Mouse (Mus musculus) limb, embryonic 13.5 days (tissue): ENCODE results near the gene Card10. TPM values are rescaled to one million over a fixed set of nuclear protein-coding genes. Genes with fewer than 3 reads are reported as not detected.

ENCODE experiments used
- ATAC-seq: fragments of 200-750 bp; cut with Nextera tagmentation; 2 replicates; pipeline ENCODE4 v1.8.0; 2017; ENCODE audit warnings: low read depth, moderate number of reproducible peaks, moderate TSS enrichment; ENCODE audit not compliant: low FRiP score
- H3K27ac ChIP-seq: fragments of 300-500 bp; sonication (generic); 2 replicates; pipeline ENCODE4 v1.5.1; 2015; ENCODE audit warnings: inconsistent platforms, mild to moderate bottlenecking, moderate library complexity
- H3K27me3 ChIP-seq: fragments of 300-500 bp; sonication (generic); 2 replicates; pipeline ENCODE4 v1.6.1; 2015; ENCODE audit warnings: mild to moderate bottlenecking, inconsistent platforms
- H3K36me3 ChIP-seq: fragments of 300-500 bp; sonication (generic); 2 replicates; pipeline ENCODE4 v1.6.1; 2015; ENCODE audit warnings: inconsistent platforms, mild to moderate bottlenecking, moderate library complexity
- H3K4me1 ChIP-seq: fragments of 300-500 bp; sonication (generic); 2 replicates; pipeline ENCODE4 v1.6.1; 2015; ENCODE audit warnings: inconsistent platforms
- H3K4me2 ChIP-seq: fragments of 300-500 bp; sonication (generic); replicated peaks from 2 replicates; pipeline ENCODE4 v1.6.1; 2015; ENCODE audit warnings: inconsistent platforms, mild to moderate bottlenecking, moderate library complexity
- H3K4me3 ChIP-seq: fragments of 300-500 bp; sonication (generic); 2 replicates; pipeline ENCODE4 v1.5.1; 2015; ENCODE audit warnings: moderate library complexity, mild to moderate bottlenecking, inconsistent platforms
- H3K9ac ChIP-seq: fragments of 300-500 bp; sonication (generic); 2 replicates; pipeline ENCODE4 v1.6.1; 2015; ENCODE audit warnings: mild to moderate bottlenecking, inconsistent platforms
- H3K9me3 ChIP-seq: fragments of 300-500 bp; sonication (generic); 2 replicates; pipeline ENCODE4 v1.6.1; 2016; ENCODE audit warnings: inconsistent platforms
- WGBS: fragments of 180-500 bp; shearing (Covaris S2); methylation state at CpG from one replicate; pipeline ENCODE4 v1.1.7; 2015; 5-methylcytosine and 5-hydroxymethylcytosine counted together
- polyA plus RNA-seq: library from polyadenylated mRNA; unstranded; fragments of >200 nt; fragmentation: Nextera tagmentation; extraction: Ambion mirVana; gene quantifications from 2 replicates; pipeline ENCODE4 v1.2.1, GENCODE M21; 2015

The Card10 gene
- polyA plus RNA-seq, 1 experiment from 2014 or later, result 3.0 TPM

DNA sequence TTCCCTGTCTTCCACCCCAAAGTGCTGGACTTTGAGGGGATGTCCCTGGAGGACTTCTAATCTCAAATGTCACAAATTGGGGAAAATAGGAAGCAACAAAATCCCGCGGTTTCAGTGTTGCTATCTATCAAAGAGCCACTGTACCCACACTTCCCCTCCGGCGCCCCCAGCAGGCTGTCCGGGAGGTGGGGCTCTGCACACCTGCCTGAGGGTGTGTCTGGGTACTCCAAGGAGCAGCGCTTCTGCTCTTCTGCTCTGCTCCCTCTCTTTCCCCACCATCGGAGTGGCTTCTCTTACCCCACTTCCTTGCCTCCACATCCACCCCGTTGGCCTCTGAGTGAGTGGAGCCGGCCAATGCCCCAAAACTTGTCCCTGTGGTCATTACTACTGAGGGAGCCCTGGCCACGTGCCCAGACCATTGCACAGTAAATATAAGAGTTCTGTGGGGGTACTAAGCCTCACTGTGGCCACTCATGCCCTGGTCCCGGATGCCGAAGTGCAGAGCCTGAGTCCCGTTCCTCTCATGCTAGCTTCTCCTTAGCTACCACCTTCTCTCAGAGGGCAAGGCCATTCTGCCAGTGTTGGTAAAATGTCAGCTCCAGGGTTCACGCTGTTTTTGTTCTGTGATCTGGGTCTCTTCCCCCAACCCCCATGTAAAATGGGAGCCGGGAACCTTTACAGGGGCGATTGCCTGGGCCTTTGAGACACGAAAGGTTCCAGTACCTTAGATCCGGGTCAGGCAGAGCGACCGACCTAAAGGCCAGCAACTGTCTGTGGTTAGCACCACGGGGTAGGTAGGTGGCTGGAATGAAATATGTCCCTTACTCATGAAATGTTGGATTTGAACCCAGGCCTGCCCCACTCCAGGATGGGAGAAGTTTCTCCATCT, 41.0 kb upstream of the Card10 start:
- peak overlapping the region; percentile 86 for H3K4me2 ChIP-seq
- H3K27me3 ChIP-seq, result peaks cover 38% of the 10 kb centered on the region
- H3K9ac ChIP-seq, result 0 out of 2 replicates have a peak overlapping the region, but pooled peaks have one; percentile 35
- peak overlapping the region; percentile 61 for H3K4me3 ChIP-seq
- H3K4me1 ChIP-seq, result peaks cover 63% of the 10 kb centered on the region
- H3K9me3 ChIP-seq, result no peaks in the 10 kb centered on the region
- H3K36me3 ChIP-seq, result peaks cover 7% of the 10 kb centered on the region; the same call in 1 of the 2 replicates
- ATAC-seq, result no peak
- 0 out of 2 replicates have a peak overlapping the region, but pooled peaks have one; percentile 58 for H3K27ac ChIP-seq
- 39% methylated on average over 21 of the region's 21 CpGs for WGBS

DNA sequence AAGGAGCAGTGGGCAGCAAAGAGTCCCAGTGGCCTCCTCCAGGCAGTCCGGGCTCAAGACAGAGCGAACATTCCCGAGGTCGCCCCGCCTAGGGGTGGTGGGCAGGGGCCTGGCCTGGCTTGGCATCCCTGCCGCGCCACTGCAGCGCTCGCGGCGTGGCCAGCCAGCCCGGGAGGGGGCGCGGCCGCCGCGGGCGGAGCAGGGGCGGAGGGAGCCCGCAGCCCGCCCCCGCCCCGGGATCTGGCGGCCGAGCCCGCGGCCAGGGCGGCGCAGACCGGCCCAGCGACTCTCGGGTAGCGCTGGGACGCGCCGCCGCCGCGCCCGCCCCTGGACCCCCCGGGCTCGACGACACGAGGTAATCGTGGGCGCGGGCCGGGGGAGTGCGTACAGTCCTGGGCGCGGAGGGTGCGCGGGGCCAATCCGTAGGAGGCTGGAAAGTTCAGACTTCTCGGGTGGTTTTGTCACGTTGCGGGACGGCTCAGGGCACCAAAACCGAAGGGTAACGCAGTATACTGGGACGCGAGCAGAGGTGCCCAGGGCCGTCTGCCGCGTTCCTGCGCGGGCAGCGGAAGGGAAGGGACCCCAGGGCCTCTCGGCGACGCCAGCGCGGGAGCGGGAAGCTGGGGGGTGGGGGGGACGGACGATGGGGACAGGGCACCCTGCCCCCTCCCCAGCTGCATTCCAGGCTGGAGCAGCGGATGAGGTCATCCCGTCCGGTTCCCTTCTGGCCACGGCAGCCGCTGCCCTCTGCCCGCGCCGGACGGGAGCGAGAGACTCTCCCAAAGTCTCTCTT, 39.7 kb upstream of the Card10 start, which contains the start of gene Cdc42ep1:
TSS of gene Cdc42ep1 (plus strand) at position 254 of the 793 bp plus-strand sequence.
- under 1% methylated on average over 52 of the region's 86 CpGs for WGBS
- peaks cover 4% of the 10 kb centered on the region; the same call in 1 of the 2 replicates for H3K36me3 ChIP-seq

DNA sequence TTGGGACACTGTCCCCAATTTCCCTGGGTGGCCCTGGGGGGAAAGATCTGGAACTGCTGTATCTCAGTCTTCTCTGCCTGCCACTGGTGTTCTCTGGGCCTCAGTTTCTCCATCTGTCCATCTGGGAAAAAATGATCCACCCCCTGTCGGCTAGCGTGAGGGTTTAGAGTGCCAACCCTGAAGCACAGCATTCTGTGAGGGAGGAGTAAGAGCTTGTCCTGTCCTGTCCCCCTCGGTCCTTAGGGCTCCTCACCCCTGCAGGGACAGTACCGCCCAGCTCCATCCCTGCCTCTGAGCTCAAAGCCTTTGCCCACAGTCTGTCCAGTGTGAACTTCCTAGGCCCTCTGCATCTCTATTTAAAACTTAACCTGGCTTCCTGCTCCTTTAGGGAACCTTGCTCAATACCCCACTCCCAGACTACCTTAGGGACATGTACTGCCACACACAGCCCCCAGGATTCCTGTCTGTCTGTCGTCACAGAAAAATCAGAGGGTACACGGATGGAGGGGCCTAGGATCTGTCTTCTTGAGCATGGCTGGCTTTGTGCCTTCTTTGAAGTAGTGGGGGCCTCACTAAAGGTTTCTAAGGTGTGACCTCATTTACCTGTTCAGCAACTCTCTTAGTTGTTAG, 38.4 kb upstream of the Card10 start:
- WGBS, result 49% methylated on average over 6 of the region's 6 CpGs
- Histone ChIP-seq H3K4me1 (peaks cover 67% of the 10 kb centered on the region), H3K27ac (no peak overlapping the region), H3K9ac (0 out of 2 replicates have a peak overlapping the region, but pooled peaks have one; percentile 9), H3K27me3 (peaks cover 38% of the 10 kb centered on the region), H3K9me3 (no peaks in the 10 kb centered on the region), H3K4me3 (no peak overlapping the region), H3K36me3 (no peaks in the 10 kb centered on the region), H3K4me2 (0 out of 2 replicates have a peak overlapping the region, but pooled peaks have one; percentile 3)
- ATAC-seq, result no peak

More for the DNA sequence above, 39.7 kb upstream of the Card10 start, which contains the start of gene Cdc42ep1:
- H3K9ac ChIP-seq, result peak within 1 kb of the TSS; percentile 80
- H3K9me3 ChIP-seq, result no peaks in the 10 kb centered on the region
- peaks cover 63% of the 10 kb centered on the region for H3K4me1 ChIP-seq
- H3K27ac ChIP-seq, result peak within 1 kb of the TSS; percentile 58
- H3K4me3 ChIP-seq, result peak within 1 kb of the TSS; percentile 61
- ATAC-seq, result peak; percentile 76
- H3K4me2 ChIP-seq, result peak within 1 kb of the TSS; percentile 86
- H3K27me3 ChIP-seq, result peaks cover 38% of the 10 kb centered on the region

DNA sequence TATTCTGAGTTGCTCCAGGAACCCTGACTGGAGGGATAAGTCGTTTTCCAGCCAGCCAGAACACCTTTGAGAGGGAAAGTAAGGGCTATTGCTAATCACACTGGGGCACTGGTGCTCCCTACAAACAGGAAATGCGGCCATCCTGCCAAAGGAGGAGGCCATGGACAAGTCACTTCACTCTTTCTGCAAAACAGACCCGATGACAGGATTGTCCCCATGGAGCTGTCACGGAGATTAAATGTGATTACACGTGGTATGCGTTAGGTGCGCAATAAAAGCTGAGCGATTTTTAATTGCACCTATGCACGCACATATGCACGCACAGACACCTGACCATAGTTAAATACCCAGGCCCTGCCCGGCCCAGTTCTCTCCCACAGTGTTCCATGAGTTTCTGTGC, 37.9 kb upstream of the Card10 start:
- no peak for ATAC-seq
- no peaks in the 10 kb centered on the region for H3K9me3 ChIP-seq
- 15% methylated on average over 11 of the region's 11 CpGs for WGBS
- H3K4me2 ChIP-seq, result no peak overlapping the region
- 0 out of 2 replicates have a peak overlapping the region, but pooled peaks have one; percentile 9 for H3K9ac ChIP-seq
- peaks cover 70% of the 10 kb centered on the region for H3K4me1 ChIP-seq
- no peaks in the 10 kb centered on the region for H3K36me3 ChIP-seq
- H3K27me3 ChIP-seq, result peaks cover 38% of the 10 kb centered on the region
- no peak overlapping the region for H3K4me3 ChIP-seq
- no peak overlapping the region; the same call in 1 of the 2 replicates for H3K27ac ChIP-seq

DNA sequence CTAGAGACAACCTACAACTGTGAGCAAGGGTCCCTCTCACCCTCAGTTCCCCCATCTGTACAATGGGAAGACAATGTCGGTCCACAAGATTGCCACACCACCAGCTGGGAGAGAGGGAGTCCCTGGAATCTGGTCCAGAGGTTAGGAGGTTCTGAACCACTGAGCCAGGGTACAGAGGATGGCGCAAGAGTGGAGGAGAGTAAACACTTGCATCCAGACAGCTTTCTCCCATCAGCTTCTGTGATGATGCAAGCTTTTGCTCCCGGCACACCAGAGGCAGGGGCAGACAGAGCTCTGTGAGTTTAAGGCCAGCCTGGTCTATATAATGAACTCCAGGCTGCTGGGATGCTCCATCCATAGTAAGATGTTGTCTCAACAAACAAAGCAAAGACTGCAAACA, 37.4 kb upstream of the Card10 start:
- H3K9me3 ChIP-seq, result no peaks in the 10 kb centered on the region
- 37% methylated on average over 3 of the region's 3 CpGs for WGBS
- H3K27ac ChIP-seq, result no peak overlapping the region; the same call in 1 of the 2 replicates
- H3K4me2 ChIP-seq, result no peak overlapping the region
- ATAC-seq, result no peak
- H3K4me3 ChIP-seq, result no peak overlapping the region
- H3K27me3 ChIP-seq, result peaks cover 38% of the 10 kb centered on the region
- H3K9ac ChIP-seq, result no peak overlapping the region
- H3K36me3 ChIP-seq, result no peaks in the 10 kb centered on the region
- peaks cover 70% of the 10 kb centered on the region for H3K4me1 ChIP-seq

DNA sequence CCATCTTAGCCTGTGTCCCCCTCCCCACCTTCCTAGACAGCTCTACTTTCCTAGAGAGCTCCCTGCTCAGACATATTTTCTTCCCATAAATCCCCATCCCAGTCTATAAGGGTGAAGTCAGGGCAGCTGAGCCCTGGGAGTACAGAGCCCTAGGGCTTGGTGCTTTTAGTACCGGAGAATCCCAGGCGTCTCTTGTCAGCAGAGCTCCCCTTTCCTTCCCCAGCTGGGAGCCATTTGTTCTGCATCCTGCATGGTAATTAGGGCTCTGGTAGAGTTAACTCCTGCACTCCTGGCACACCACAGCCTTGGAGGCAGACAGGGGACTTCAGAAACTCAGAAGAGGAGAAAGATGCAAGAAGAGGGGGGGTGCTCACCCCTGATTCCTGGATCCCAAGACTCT, 36.9 kb upstream of the Card10 start:
- Histone ChIP-seq H3K4me1 (peaks cover 72% of the 10 kb centered on the region), H3K9ac (no peak overlapping the region), H3K9me3 (no peaks in the 10 kb centered on the region), H3K27ac (peak overlapping the region; percentile 61), H3K36me3 (no peaks in the 10 kb centered on the region), H3K27me3 (peaks cover 36% of the 10 kb centered on the region), H3K4me3 (no peak overlapping the region), H3K4me2 (peak overlapping the region; percentile 21; the same call in 1 of the 2 replicates)
- 2% methylated on average over 2 of the region's 2 CpGs for WGBS
- ATAC-seq, result no peak

DNA sequence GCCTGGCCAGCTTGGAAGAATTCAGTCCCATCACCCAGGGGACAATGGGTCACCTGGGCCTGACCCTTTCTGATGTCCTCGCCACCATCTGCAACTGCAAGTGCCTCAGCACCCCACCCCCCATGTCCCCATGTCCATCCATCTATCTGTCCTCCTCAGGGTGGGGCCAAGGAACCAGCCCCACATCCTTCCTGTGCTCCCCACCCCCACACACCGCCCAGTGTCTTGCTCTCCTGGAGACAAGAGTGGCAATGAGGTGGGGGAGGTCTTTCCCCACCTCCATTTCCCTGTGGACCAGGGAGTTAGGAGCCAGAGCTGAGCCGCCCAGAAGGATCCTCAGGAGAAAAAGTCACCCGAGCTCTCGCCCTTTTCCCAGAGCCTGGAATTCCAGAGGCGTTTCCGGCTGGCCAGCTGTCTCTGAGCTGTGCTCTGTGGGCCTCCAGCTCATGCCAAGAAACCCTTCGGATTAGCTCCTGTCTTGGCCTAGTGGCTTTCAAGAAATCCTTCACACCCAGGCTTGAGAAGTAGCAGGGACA, 33.3 kb upstream of the Card10 start:
- Histone ChIP-seq H3K4me1 (peaks cover 71% of the 10 kb centered on the region), H3K4me2 (no peak overlapping the region), H3K9me3 (no peaks in the 10 kb centered on the region), H3K9ac (no peak overlapping the region), H3K36me3 (no peaks in the 10 kb centered on the region), H3K27ac (peak overlapping the region; percentile 6; the same call in 1 of the 2 replicates), H3K4me3 (no peak overlapping the region), H3K27me3 (peaks cover 5% of the 10 kb centered on the region; the same call in 1 of the 2 replicates)
- no peak for ATAC-seq
- 28% methylated on average over 8 of the region's 8 CpGs for WGBS

DNA sequence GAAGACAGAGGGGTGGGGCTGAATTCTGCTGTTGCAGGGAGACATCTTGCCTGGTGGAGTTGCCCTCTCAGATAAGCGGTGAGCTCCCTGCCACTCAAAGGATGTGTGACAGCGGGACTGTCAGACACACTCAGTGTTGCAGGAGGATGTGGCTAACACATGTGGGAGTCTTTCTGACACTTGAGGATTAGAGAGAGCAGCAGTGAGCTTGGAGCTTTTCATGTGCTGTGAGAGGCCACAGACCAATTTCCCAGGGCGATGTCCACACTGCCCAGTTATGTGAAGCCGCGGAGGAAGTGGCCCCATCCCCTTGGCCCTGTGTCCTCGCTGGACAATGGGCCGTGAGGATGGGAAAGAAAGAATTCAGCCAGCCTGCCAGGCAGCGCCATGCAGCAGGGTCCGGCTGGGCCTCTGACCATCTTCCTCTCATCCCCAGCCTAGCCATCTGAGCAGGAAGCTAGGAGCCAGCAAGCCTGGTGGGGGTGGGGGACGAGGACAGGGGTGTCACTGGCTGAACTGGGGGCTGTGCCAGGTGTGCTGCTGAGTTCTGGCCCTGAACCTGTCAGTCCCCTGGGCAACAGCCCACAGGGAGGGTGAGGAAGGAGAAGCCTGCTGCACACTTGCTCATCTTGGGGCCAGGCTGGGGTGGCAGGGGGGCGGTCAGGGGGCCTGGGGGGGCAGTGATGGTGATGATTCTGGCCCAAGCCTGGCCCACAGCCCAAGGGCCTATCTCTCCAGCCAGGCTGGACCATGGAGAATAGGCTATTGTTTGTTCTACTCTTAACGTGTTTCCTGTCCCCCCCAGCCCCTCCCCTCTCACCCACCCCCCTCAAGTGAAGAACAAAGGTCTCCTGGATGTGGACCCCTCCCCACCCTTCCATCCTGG, 32.6 kb upstream of the Card10 start:
- Histone ChIP-seq H3K4me2 (no peak overlapping the region), H3K4me3 (no peak overlapping the region), H3K9me3 (no peaks in the 10 kb centered on the region), H3K27ac (peak overlapping the region; percentile 61), H3K27me3 (no peaks in the 10 kb centered on the region), H3K36me3 (no peaks in the 10 kb centered on the region), H3K4me1 (peaks cover 70% of the 10 kb centered on the region), H3K9ac (0 out of 2 replicates have a peak overlapping the region, but pooled peaks have one; percentile 8)
- no peak for ATAC-seq
- 16% methylated on average over 12 of the region's 12 CpGs for WGBS

DNA sequence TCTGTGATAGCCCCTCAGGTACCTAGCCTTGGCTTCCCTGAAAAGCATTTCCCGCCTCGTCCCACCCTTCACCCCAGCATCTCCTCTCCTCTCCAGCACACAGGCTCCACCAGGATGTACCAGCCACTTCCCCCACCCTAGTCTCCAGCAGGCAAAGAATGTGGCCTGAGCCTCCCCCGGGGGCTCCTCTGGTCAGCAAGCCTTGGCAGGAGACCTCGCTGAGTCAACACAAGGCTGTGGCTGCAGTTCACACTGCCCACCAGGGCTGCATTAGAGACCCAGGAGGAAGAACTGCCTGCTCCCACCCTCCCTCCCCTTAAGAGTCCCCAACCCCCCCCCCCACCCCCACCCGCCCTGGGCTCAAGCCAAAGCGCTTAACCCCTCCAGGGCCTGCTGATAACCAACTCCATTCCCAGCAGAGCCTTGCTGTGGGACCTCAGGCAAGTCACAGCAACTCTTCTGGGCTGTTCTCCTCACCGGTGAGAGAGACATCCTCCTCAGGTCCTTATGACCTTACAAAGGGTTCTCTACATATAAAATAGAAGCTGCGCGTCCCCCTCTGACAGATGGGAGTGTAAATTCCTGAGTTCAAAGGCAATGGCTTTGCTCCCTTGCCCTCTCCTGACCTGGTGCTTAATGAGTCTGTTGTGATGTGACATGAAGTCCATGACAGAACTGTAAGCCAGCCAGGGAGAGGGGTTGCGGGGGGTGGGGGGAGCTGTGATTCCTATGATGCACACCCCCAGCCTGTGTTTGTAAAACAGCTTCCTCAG, 31.6 kb upstream of the Card10 start:
- Histone ChIP-seq H3K4me2 (no peak overlapping the region), H3K36me3 (no peaks in the 10 kb centered on the region), H3K27me3 (no peaks in the 10 kb centered on the region), H3K9ac (no peak overlapping the region), H3K4me3 (no peak overlapping the region), H3K4me1 (peaks cover 59% of the 10 kb centered on the region), H3K27ac (peak overlapping the region; percentile 61), H3K9me3 (no peaks in the 10 kb centered on the region)
- no peak for ATAC-seq
- WGBS, result 24% methylated on average over 9 of the region's 10 CpGs

DNA sequence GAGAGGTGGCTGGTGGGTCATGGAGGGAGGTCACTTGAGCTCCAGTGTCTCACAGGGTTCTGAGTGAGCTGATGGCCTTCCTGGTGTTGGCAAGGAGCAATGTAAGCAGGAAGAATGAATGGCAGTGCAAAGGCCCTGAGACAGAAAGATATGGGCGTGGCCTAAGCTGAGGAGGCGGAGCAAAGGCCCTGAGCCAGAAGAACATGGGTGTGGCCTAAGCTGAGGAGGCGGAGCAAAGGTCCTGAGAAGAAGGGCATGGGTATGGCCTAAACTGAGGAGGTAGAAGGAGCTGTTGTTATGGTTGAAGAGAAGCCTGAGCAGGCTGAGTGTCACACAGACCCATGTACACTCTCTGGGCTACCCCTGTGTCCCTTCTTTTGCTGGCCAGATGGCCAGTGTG, 30.7 kb upstream of the Card10 start:
- Histone ChIP-seq H3K4me2 (no peak overlapping the region), H3K4me1 (peaks cover 55% of the 10 kb centered on the region), H3K27ac (no peak overlapping the region), H3K4me3 (no peak overlapping the region), H3K9ac (no peak overlapping the region), H3K27me3 (peaks cover 3% of the 10 kb centered on the region), H3K36me3 (no peaks in the 10 kb centered on the region), H3K9me3 (no peaks in the 10 kb centered on the region)
- ATAC-seq, result no peak
- WGBS, result 82% methylated on average over 3 of the region's 3 CpGs
